In genomic region chr13:35771968-35772382, GRCm38 (mm10) we compare ENCODE assay signal across 7 mouse cellular contexts.
DNase-seq lines count a peak whose midpoint lies in the region; ATAC-seq and TF ChIP-seq lines count a peak whose summit lies in the region.

No protein-coding gene starts in this region.

- H3K27me3 ChIP-seq in limb, embryonic 11.5 days (ENCODE audit: control insufficient read depth, insufficient read depth, low read length): no peaks in the 10 kb centered on the region
- no peaks in the 10 kb centered on the region for H3K27me3 ChIP-seq in limb, embryonic 10.5 days (ENCODE audit: low read depth, poor library complexity, severe bottlenecking)
- no peaks in the 10 kb centered on the region for H3K27me3 ChIP-seq in liver, postnatal 0 days (ENCODE audit: insufficient read depth, low read length)
- H3K27me3 ChIP-seq in small intestine, adult 2 months (ENCODE audit: control insufficient read depth, insufficient read depth, low read length): no peaks in the 10 kb centered on the region

- 69% methylated on average over 9 of the region's 9 CpGs for WGBS in limb, embryonic 11.5 days
- WGBS in limb, embryonic 10.5 days: 74% methylated on average over 9 of the region's 9 CpGs
- 64% methylated on average over 9 of the region's 9 CpGs for WGBS in liver, postnatal 0 days (ENCODE audit: insufficient replicate concordance)
- 79% methylated on average over 9 of the region's 9 CpGs for WGBS in small intestine, adult 2 months

- no peak overlapping the region for H3K4me2 ChIP-seq in limb, embryonic 11.5 days (ENCODE audit: low read depth, severe bottlenecking)
- H3K4me2 ChIP-seq in liver, postnatal 0 days (ENCODE audit: low read depth, low read length): no peak overlapping the region

- peak; percentile 82 for TF ChIP-seq CTCF in liver, postnatal 0 days (IDR thresholded peaks at IDR 0.05; ENCODE audit: low read depth)
- TF ChIP-seq CTCF in small intestine, adult 2 months (IDR thresholded peaks at IDR 0.05; ENCODE audit: extremely low read depth, insufficient read length, insufficient replicate concordance, low read depth, low read length): peak; percentile 38; the same call in 1 of the 2 replicates

- TF ChIP-seq POLR2A in small intestine, adult 2 months (IDR thresholded peaks at IDR 0.05; ENCODE audit: low read depth, low read length): no peak

- no peaks in the 10 kb centered on the region for H3K9me3 ChIP-seq in limb, embryonic 11.5 days (ENCODE audit: control insufficient read depth, low read length)
- no peaks in the 10 kb centered on the region for H3K9me3 ChIP-seq in limb, embryonic 10.5 days (replicated peaks)
- no peaks in the 10 kb centered on the region for H3K9me3 ChIP-seq in liver, postnatal 0 days (ENCODE audit: low read length)

- ATAC-seq in limb, embryonic 11.5 days (ENCODE audit: insufficient number of reproducible peaks, low FRiP score, low TSS enrichment, low read depth): no peak; the same call in 1 of the 2 replicates
- peak; percentile 43; the same call in 1 of the 2 replicates for ATAC-seq in liver, postnatal 0 days

- H3K9ac ChIP-seq in limb, embryonic 11.5 days (ENCODE audit: low read length): no peak overlapping the region
- no peak overlapping the region for H3K9ac ChIP-seq in liver, postnatal 0 days (replicated peaks)

- no peaks in the 10 kb centered on the region for H3K4me1 ChIP-seq in limb, embryonic 11.5 days (ENCODE audit: control insufficient read depth, insufficient read depth, low read length)
- H3K4me1 ChIP-seq in limb, embryonic 10.5 days: peaks cover 17% of the 10 kb centered on the region
- peaks cover 7% of the 10 kb centered on the region for H3K4me1 ChIP-seq in liver, postnatal 0 days (ENCODE audit: insufficient read depth)
- peaks cover 11% of the 10 kb centered on the region for H3K4me1 ChIP-seq in small intestine, adult 2 months (ENCODE audit: control insufficient read depth, insufficient read depth, insufficient read length, low read length)

- no peak overlapping the region for H3K27ac ChIP-seq in limb, embryonic 11.5 days (replicated peaks; ENCODE audit: low read depth, low read length)
- no peak overlapping the region for H3K27ac ChIP-seq in limb, embryonic 10.5 days
- no peak overlapping the region for H3K27ac ChIP-seq in liver, postnatal 0 days (ENCODE audit: low read depth)
- no peak overlapping the region for H3K27ac ChIP-seq in small intestine, adult 2 months (ENCODE audit: insufficient read depth, low read depth, low read length)

- no peak overlapping the region for H3K4me3 ChIP-seq in limb, embryonic 11.5 days (ENCODE audit: low read depth, low read length)
- no peak overlapping the region for H3K4me3 ChIP-seq in limb, embryonic 10.5 days
- H3K4me3 ChIP-seq in liver, postnatal 0 days (ENCODE audit: low read depth, low read length): no peak overlapping the region
- H3K4me3 ChIP-seq in small intestine, adult 2 months (ENCODE audit: low read depth, low read length): no peak overlapping the region

- no peak for TF ChIP-seq EP300 in liver, postnatal 0 days (IDR thresholded peaks at IDR 0.05; ENCODE audit: low read depth)

- peak; percentile 47 for DNase-seq in limb, embryonic 11.5 days (ENCODE audit: low spot score)
- DNase-seq in limb, embryonic 10.5 days (ENCODE audit: low spot score): no peak
- DNase-seq in T-cell, adult 2 months (ENCODE audit: low spot score): peak; percentile 27
- peak; percentile 76 to 82 for DNase-seq in cerebellum, postnatal 10 days
- peak; percentile 48 for DNase-seq in induced T-regulatory cell, adult 2 months (ENCODE audit: low read depth)
- DNase-seq in liver, postnatal 0 days: peak; percentile 76

- H3K36me3 ChIP-seq in limb, embryonic 11.5 days (ENCODE audit: control insufficient read depth, insufficient read depth, low read length): no peaks in the 10 kb centered on the region
- peaks cover 4% of the 10 kb centered on the region; the same call in 1 of the 2 replicates for H3K36me3 ChIP-seq in limb, embryonic 10.5 days
- H3K36me3 ChIP-seq in liver, postnatal 0 days (replicated peaks; ENCODE audit: insufficient read depth, low read length): no peaks in the 10 kb centered on the region
- no peaks in the 10 kb centered on the region for H3K36me3 ChIP-seq in small intestine, adult 2 months (ENCODE audit: control insufficient read depth, insufficient read depth, low read length)
